8 mouse cellular contexts compared by ENCODE assay signal in genomic region chr13:23401683-23402527, GRCm38 (mm10). TPM values are rescaled to one million over a fixed set of nuclear protein-coding genes. Genes with fewer than 3 reads are reported as not detected.
DNase-seq lines count a peak whose midpoint lies in the region; ATAC-seq and TF ChIP-seq lines count a peak whose summit lies in the region.

No protein-coding gene starts in this region.

- intact Hi-C loops in heart, postnatal 36 days (cut with DNase I): loop anchor here (1.0 to 5.0 kb wide), 2 partner anchors 10 to 105 kb away; no protein-coding TSS in a partner anchor

- H3K36me3 ChIP-seq in MEL (ENCODE audit: control insufficient read depth in 1 of 2, insufficient read depth in 2 of 2, low read length in 2 of 2): peaks cover 0 to 6% of the 10 kb centered on the region in 2 experiments; a peak in 2 of 4 replicates
- no peaks in the 10 kb centered on the region for H3K36me3 ChIP-seq in forebrain, embryonic 16.5 days (ENCODE audit: control insufficient read depth, insufficient read depth)
- H3K36me3 ChIP-seq in lung, embryonic 16.5 days (ENCODE audit: control insufficient read depth, insufficient read depth, low read length): no peaks in the 10 kb centered on the region

- peaks cover 0 to 8% of the 10 kb centered on the region in 2 experiments; a peak in 3 of 4 replicates for H3K27me3 ChIP-seq in MEL (ENCODE audit: control insufficient read depth in 1 of 2, insufficient read depth in 2 of 2, low read length in 2 of 2)
- peaks cover 15% of the 10 kb centered on the region for H3K27me3 ChIP-seq in forebrain, embryonic 16.5 days (replicated peaks; ENCODE audit: control insufficient read depth, insufficient read depth, low read length)
- peaks cover 17% of the 10 kb centered on the region for H3K27me3 ChIP-seq in lung, embryonic 16.5 days (ENCODE audit: control insufficient read depth, insufficient read depth, low read depth, low read length)

- no peaks in the 10 kb centered on the region for H3K79me2 ChIP-seq in MEL (ENCODE audit: control insufficient read depth, insufficient read depth, low read length, poor library complexity)

- WGBS in forebrain, embryonic 16.5 days: 2% methylated on average over 19 of the region's 19 CpGs
- WGBS in lung, embryonic 16.5 days: 3% methylated on average over 19 of the region's 19 CpGs

- peak; percentile 99 for TF ChIP-seq RAD21 in MEL (IDR thresholded peaks at IDR 0.05; ENCODE audit: low read depth, low read length)

- peak in 1 of 2 experiments; percentile 50; a peak in 2 of 4 replicates for TF ChIP-seq POLR2A in MEL (IDR thresholded peaks at IDR 0.05; ENCODE audit: control insufficient read depth in 1 of 2, insufficient read depth in 1 of 2, low read depth in 1 of 2, low read length in 2 of 2, poor library complexity in 1 of 2)

- 0 out of 4 replicates have a peak, but pooled peaks cover 0 to 3% of the 10 kb centered on the region in 2 experiments for H3K4me1 ChIP-seq in MEL (ENCODE audit: control insufficient read depth in 1 of 2, insufficient read depth in 2 of 2, low read length in 2 of 2)
- 0 out of 2 replicates have a peak, but pooled peaks cover 2% of the 10 kb centered on the region for H3K4me1 ChIP-seq in forebrain, embryonic 16.5 days (replicated peaks; ENCODE audit: control insufficient read depth, insufficient read depth, low read length)
- H3K4me1 ChIP-seq in lung, embryonic 16.5 days (replicated peaks; ENCODE audit: control insufficient read depth, insufficient read depth, low read length): peaks cover 5% of the 10 kb centered on the region

- no peak; a peak in 1 of 4 replicates for TF ChIP-seq EP300 in MEL (IDR thresholded peaks at IDR 0.05; ENCODE audit: low read depth in 1 of 2, low read length in 2 of 2)

- H3K9me3 ChIP-seq in MEL (replicated peaks; ENCODE audit: insufficient read depth, low read length): no peaks in the 10 kb centered on the region
- H3K9me3 ChIP-seq in forebrain, embryonic 16.5 days (ENCODE audit: control insufficient read depth, low read length): no peaks in the 10 kb centered on the region; the same call in 1 of the 2 replicates
- no peaks in the 10 kb centered on the region for H3K9me3 ChIP-seq in lung, embryonic 16.5 days (ENCODE audit: control insufficient read depth, low read length)

- H3K9ac ChIP-seq in MEL (ENCODE audit: control insufficient read depth, low read depth, low read length, poor library complexity, severe bottlenecking): peak overlapping the region; percentile 64
- peak overlapping the region; percentile 36 for H3K9ac ChIP-seq in forebrain, embryonic 16.5 days (replicated peaks; ENCODE audit: low read depth, low read length)
- peak overlapping the region; percentile 62 for H3K9ac ChIP-seq in lung, embryonic 16.5 days (ENCODE audit: low read length)

- H3K27ac ChIP-seq in MEL (ENCODE audit: control insufficient read depth, low read depth, low read length): peak overlapping the region; percentile 2
- no peak overlapping the region for H3K27ac ChIP-seq in forebrain, embryonic 16.5 days (ENCODE audit: low read length)
- peak overlapping the region; percentile 15; the same call in 1 of the 2 replicates for H3K27ac ChIP-seq in layer of hippocampus, adult 2 months
- no peak overlapping the region for H3K27ac ChIP-seq in lung, embryonic 16.5 days (ENCODE audit: low read length)

- peak; percentile 78 for ATAC-seq in forebrain, embryonic 16.5 days
- peak; percentile 83 for ATAC-seq in lung, embryonic 16.5 days (ENCODE audit: low read depth)

- H3K4me3 ChIP-seq in MEL (ENCODE audit: control insufficient read depth in 1 of 2, insufficient read depth in 1 of 2, low read depth in 2 of 2, low read length in 2 of 2): peak overlapping the region; percentile 56 to 65
- peak overlapping the region; percentile 42 for H3K4me3 ChIP-seq in forebrain, embryonic 16.5 days (replicated peaks; ENCODE audit: low read length)
- peak overlapping the region; percentile 55 for H3K4me3 ChIP-seq in layer of hippocampus, adult 2 months
- peak overlapping the region; percentile 45 for H3K4me3 ChIP-seq in lung, embryonic 16.5 days (ENCODE audit: low read length)

- TF ChIP-seq CTCF in MEL (IDR thresholded peaks at IDR 0.05 in 2 of 3, conservative IDR thresholded peaks at IDR 0.05 in 1 of 3; ENCODE audit: control insufficient read depth in 1 of 3, insufficient read depth in 1 of 3, low read depth in 2 of 3, low read length in 3 of 3, poor library complexity in 1 of 3, severe bottlenecking in 1 of 3): peak; percentile 95 to 99 (median 98)
- TF ChIP-seq CTCF in layer of hippocampus, adult 2 months (conservative IDR thresholded peaks at IDR 0.05): peak; percentile 96

- peak; percentile 100 for DNase-seq in MEL (ENCODE audit: low read depth, low spot score)
- peak; percentile 86 to 87 for DNase-seq in cerebellum, adult 18-20 months
- DNase-seq in heart, postnatal 36 days: peak; percentile 73 to 83
- peak; percentile 80 to 87 for DNase-seq in layer of hippocampus, adult 2 months (ENCODE audit: low spot score in 2 of 2)
- DNase-seq in ovary, adult 18-20 months (ENCODE audit: low spot score): peak; percentile 58
- DNase-seq in thymus, postnatal 36 days: peak; percentile 63 to 70

- peak overlapping the region; percentile 50 for H3K4me2 ChIP-seq in forebrain, embryonic 16.5 days (ENCODE audit: low read length)
- H3K4me2 ChIP-seq in lung, embryonic 16.5 days (ENCODE audit: low read depth, low read length): peak overlapping the region; percentile 69

TF ChIP-seq in MEL, 35 proteins besides CTCF, POLR2A, EP300 and RAD21:
- TF ChIP-seq TAL1 (IDR thresholded peaks at IDR 0.05; ENCODE audit: low read length): no peak
- peak; percentile 68 for TF ChIP-seq BHLHE40 (IDR thresholded peaks at IDR 0.05; ENCODE audit: borderline replicate concordance, low read depth, low read length)
- TF ChIP-seq USF2 (IDR thresholded peaks at IDR 0.05; ENCODE audit: borderline replicate concordance in 1 of 2, insufficient read depth in 1 of 2, low read depth in 1 of 2, low read length in 2 of 2): no peak
- TF ChIP-seq HCFC1 (IDR thresholded peaks at IDR 0.05; ENCODE audit: low read depth, low read length): peak; percentile 76
- peak; percentile 95 for TF ChIP-seq MXI1 (IDR thresholded peaks at IDR 0.05; ENCODE audit: low read depth, low read length)
- TF ChIP-seq NRF1 (IDR thresholded peaks at IDR 0.05; ENCODE audit: insufficient read depth, low read depth, low read length, poor library complexity, severe bottlenecking): peak; percentile 15; the same call in 1 of the 2 replicates
- peak; percentile 99 for TF ChIP-seq SIN3A (IDR thresholded peaks at IDR 0.05; ENCODE audit: low read length)
- TF ChIP-seq ZKSCAN1 (IDR thresholded peaks at IDR 0.05; ENCODE audit: low read depth, low read length): peak; percentile 11; the same call in 1 of the 2 replicates
- TF ChIP-seq MYB (IDR thresholded peaks at IDR 0.05; ENCODE audit: low read depth, low read length): peak; percentile 5; the same call in 1 of the 2 replicates
- TF ChIP-seq ZC3H11A (IDR thresholded peaks at IDR 0.05; ENCODE audit: low read depth, low read length): peak; percentile 98
- 0 out of 2 replicates have a peak, but pooled peaks have one; percentile 56 for TF ChIP-seq CHD1 (IDR thresholded peaks at IDR 0.05; ENCODE audit: low read depth, low read length)
- no peak for TF ChIP-seq MEF2A (IDR thresholded peaks at IDR 0.05; ENCODE audit: extremely low read depth, insufficient replicate concordance, low read depth, low read length, poor library complexity, severe bottlenecking)
- no peak for TF ChIP-seq POLR2AphosphoS5 (IDR thresholded peaks at IDR 0.05; ENCODE audit: borderline replicate concordance, low read depth, low read length)
- peak; percentile 74 for TF ChIP-seq MAZ (IDR thresholded peaks at IDR 0.05; ENCODE audit: low read depth, low read length)
- TF ChIP-seq ETS1 (IDR thresholded peaks at IDR 0.05; ENCODE audit: low read depth, low read length): peak; percentile 43
- peak; percentile 96 for TF ChIP-seq MYC (IDR thresholded peaks at IDR 0.05; ENCODE audit: low read depth, low read length)
- peak; percentile 24; the same call in 1 of the 2 replicates for TF ChIP-seq GATA1 (IDR thresholded peaks at IDR 0.05; ENCODE audit: low read depth, low read length)
- TF ChIP-seq USF1 (IDR thresholded peaks at IDR 0.05; ENCODE audit: low read depth, low read length): no peak
- peak; percentile 93; the same call in 1 of the 2 replicates for TF ChIP-seq JUND (IDR thresholded peaks at IDR 0.05; ENCODE audit: low read depth, low read length)
- TF ChIP-seq TBP (IDR thresholded peaks at IDR 0.05; ENCODE audit: low read depth, low read length): peak; percentile 91
- no peak; the same call in none of the 2 replicates for TF ChIP-seq RCOR1 (IDR thresholded peaks at IDR 0.05; ENCODE audit: low read depth, low read length)
- TF ChIP-seq ELF1 (IDR thresholded peaks at IDR 0.05; ENCODE audit: low read depth, low read length): peak; percentile 87
- 0 out of 2 replicates have a peak, but pooled peaks have one; percentile 59 for TF ChIP-seq MAFK (IDR thresholded peaks at IDR 0.05; ENCODE audit: borderline replicate concordance, low read depth, low read length)
- peak; percentile 92 for TF ChIP-seq SMC3 (IDR thresholded peaks at IDR 0.05; ENCODE audit: low read depth, low read length)
- peak; percentile 49; the same call in 1 of the 2 replicates for TF ChIP-seq TCF12 (IDR thresholded peaks at IDR 0.05; ENCODE audit: low read depth, low read length)
- peak; percentile 78 for TF ChIP-seq ZNF384 (IDR thresholded peaks at IDR 0.05; ENCODE audit: low read depth, low read length)
- TF ChIP-seq MAX (IDR thresholded peaks at IDR 0.05; ENCODE audit: low read length): peak; percentile 87

RNA-seq across cellular contexts. Expression of gene Abt1, which starts 21.8 kb away (rescaled TPM):
- 12.5 and 16.2 TPM in 2 replicates for total RNA-seq in MEL (2012; rRNA removed)
- polyA plus RNA-seq in MEL (2012; ENCODE audit: insufficient read depth in 1 of 2, insufficient read length in 2 of 2, low read depth in 1 of 2, low replicate concordance in 2 of 2, missing spikeins in 1 of 2): 10 to 100 TPM in 1 of 2 experiments, not detected in 1; 14.2 TPM
- 12.7 and 13.0 TPM in 2 replicates for polyA plus RNA-seq in forebrain, embryonic 16.5 days (2015; fragmentation: Nextera tagmentation; extraction: Ambion mirVana)
- 1 to 10 TPM; 4.3 TPM for total RNA-seq in heart, postnatal 36 days (2021)
- 1 to 10 TPM; 7.8 to 9.7 TPM for total RNA-seq in layer of hippocampus, adult 2 months (2021)
- 11.8 and 12.3 TPM in 2 replicates for polyA plus RNA-seq in lung, embryonic 16.5 days (2015; fragmentation: Nextera tagmentation; extraction: Ambion mirVana)

RNA-seq across cellular contexts. Expression of gene Zfp322a, which starts 32.9 kb away (rescaled TPM):
- 7.0 and 8.4 TPM in 2 replicates for total RNA-seq in MEL (2012; rRNA removed)
- 1 to 10 TPM in 1 of 2 experiments, not detected in 1; 5.7 TPM for polyA plus RNA-seq in MEL (2012; ENCODE audit: insufficient read depth in 1 of 2, insufficient read length in 2 of 2, low read depth in 1 of 2, low replicate concordance in 2 of 2, missing spikeins in 1 of 2)
- 62.5 and 72.6 TPM in 2 replicates for polyA plus RNA-seq in forebrain, embryonic 16.5 days (2015; fragmentation: Nextera tagmentation; extraction: Ambion mirVana)
- 10 to 100 TPM; 13.6 to 16.5 TPM for total RNA-seq in heart, postnatal 36 days (2021)
- total RNA-seq in layer of hippocampus, adult 2 months (2021): 10 to 100 TPM; 28.7 to 33.6 TPM
- 56.0 and 56.3 TPM in 2 replicates for polyA plus RNA-seq in lung, embryonic 16.5 days (2015; fragmentation: Nextera tagmentation; extraction: Ambion mirVana)

Comparison
In these comparisons a context has a peak if more than half of its experiments do, and no peak if none do; other contexts are left out.
1. H3K27ac ChIP-seq: peak in MEL (single experiment) and layer of hippocampus, adult 2 months (single experiment); none in forebrain, embryonic 16.5 days (single experiment) and lung, embryonic 16.5 days (single experiment).
2. Peak in every context shown above with its lines, with median percentiles within 50 percentile points of each other: DNase-seq, H3K4me3 ChIP-seq and H3K9ac ChIP-seq.